Comparison of ENCODE assay signal across 1 mouse cellular context in the genomic region with DNA sequence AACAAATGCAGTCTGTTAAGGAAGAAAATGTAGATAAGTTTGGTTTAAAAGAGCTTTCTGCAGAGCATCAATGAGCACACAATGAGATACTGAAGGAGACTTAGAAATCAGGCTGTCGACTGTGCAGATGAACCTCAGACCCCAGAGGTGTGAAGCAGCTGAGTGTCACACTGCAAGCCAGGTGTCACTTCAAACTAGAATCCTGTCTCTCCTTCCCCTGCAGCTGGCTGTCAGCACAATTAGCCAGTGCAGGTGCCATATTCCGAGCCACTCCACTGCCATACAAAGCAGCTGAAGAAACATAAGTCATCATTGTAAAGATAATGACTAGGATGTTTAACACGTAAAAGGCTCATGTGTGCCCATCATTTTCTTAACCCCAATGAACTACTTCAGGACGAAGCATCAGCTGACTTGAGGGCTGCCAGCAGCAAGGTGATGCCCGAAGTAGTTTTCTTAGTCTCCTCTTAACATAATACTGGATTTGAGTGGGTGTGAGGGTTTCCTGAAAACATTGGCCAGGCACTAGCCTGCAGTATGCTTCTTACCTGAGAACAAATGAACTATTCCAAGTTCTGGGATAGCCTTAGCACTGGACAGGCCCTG. TPM values are rescaled to one million over a fixed set of nuclear protein-coding genes. Genes with fewer than 3 reads are reported as not detected.
"Had no signal": no experiment of that assay in that cellular context is flagged by ENCODE, and none has a peak within 500 bp of the region (broad histone marks: within the 10 kb centered on the region; RNA-seq: fewer than 3 reads in every experiment).

No protein-coding gene starts in this region.

RNA-seq across cellular contexts. Expression of gene Sytl3, which starts 5.4 kb away (rescaled TPM):
- polyA plus RNA-seq: midbrain, embryonic 11.5 days had no signal
